Mouse (Mus musculus) intestine, embryonic 16.5 days (tissue): ENCODE data around the gene Gm3298. TPM values are rescaled to one million over a fixed set of nuclear protein-coding genes. Genes with fewer than 3 reads are reported as not detected.
"Not testable (repeated sequence)": the region's sequence is repeated elsewhere in the genome, so short reads cannot be mapped to it uniquely, and the experiment has no call there.

Experiments used
- ATAC-seq: fragments of 200-750 bp; cut with Nextera tagmentation; 2 replicates; pipeline ENCODE4 v1.8.0; 2017; ENCODE audit warnings: moderate TSS enrichment, moderate library complexity
- H3K27ac ChIP-seq: fragments of 300-500 bp; sonication (generic); 2 replicates; pipeline ENCODE4 v1.5.1; 2014; ENCODE audit warnings: mild to moderate bottlenecking, low read length
- H3K27me3 ChIP-seq: fragments of 300-500 bp; sonication (generic); replicated peaks from 2 replicates; pipeline ENCODE4 v1.6.1; 2014; ENCODE audit warnings: low read length, control low read depth, mixed read lengths; ENCODE audit not compliant: control insufficient read depth, insufficient read depth
- H3K36me3 ChIP-seq: fragments of 300-500 bp; sonication (generic); 2 replicates; pipeline ENCODE4 v1.6.1; 2014; ENCODE audit warnings: low read length, control low read depth; ENCODE audit not compliant: control insufficient read depth, insufficient read depth
- H3K4me1 ChIP-seq: fragments of 300-500 bp; sonication (generic); 2 replicates; pipeline ENCODE4 v1.6.1; 2014; ENCODE audit warnings: low read length, control low read depth, mixed read lengths; ENCODE audit not compliant: control insufficient read depth, insufficient read depth
- H3K4me2 ChIP-seq: fragments of 300-500 bp; sonication (generic); 2 replicates; pipeline ENCODE4 v1.6.1; 2014; ENCODE audit warnings: low read depth, low read length, control low read depth
- H3K4me3 ChIP-seq: fragments of 300-500 bp; sonication (generic); 2 replicates; pipeline ENCODE4 v1.5.1; 2014; ENCODE audit warnings: mild to moderate bottlenecking, low read length
- H3K9ac ChIP-seq: fragments of 300-500 bp; sonication (generic); 2 replicates; pipeline ENCODE4 v1.6.1; 2014; ENCODE audit warnings: low read depth, low read length
- H3K9me3 ChIP-seq: fragments of 300-500 bp; sonication (generic); 2 replicates; pipeline ENCODE4 v1.6.1; 2016; ENCODE audit warnings: low read length, control low read depth; ENCODE audit not compliant: control insufficient read depth
- WGBS: fragments of 180-500 bp; shearing (Covaris S2); extraction: QIAGEN DNeasy Blood & Tissue Kit; methylation state at CpG from one replicate; pipeline ENCODE4 v1.1.7; 2014; 5-methylcytosine and 5-hydroxymethylcytosine counted together
- polyA plus RNA-seq: library from polyadenylated mRNA; unstranded; fragments of >200 nt; fragmentation: Nextera tagmentation; extraction: Ambion mirVana; gene quantifications from 2 replicates; pipeline ENCODE4 v1.2.1, GENCODE M21; 2015

Gm3298 gene
- polyA plus RNA-seq: not detected in 2 replicates

- H3K27me3 ChIP-seq, H3K27ac ChIP-seq, H3K36me3 ChIP-seq, ATAC-seq, H3K4me1 ChIP-seq, H3K9me3 ChIP-seq, H3K9ac ChIP-seq, H3K4me2 ChIP-seq, H3K4me3 ChIP-seq: not testable (repeated sequence)
- no CpG with 5 or more reads among the region's 2 CpGs for WGBS
These were observed at the start of gene Gm3298 for GRCm38 (mm10) chr14:5015591-5015990. Gm3298 (plus strand) TSS chr14:5015891.

DNA sequence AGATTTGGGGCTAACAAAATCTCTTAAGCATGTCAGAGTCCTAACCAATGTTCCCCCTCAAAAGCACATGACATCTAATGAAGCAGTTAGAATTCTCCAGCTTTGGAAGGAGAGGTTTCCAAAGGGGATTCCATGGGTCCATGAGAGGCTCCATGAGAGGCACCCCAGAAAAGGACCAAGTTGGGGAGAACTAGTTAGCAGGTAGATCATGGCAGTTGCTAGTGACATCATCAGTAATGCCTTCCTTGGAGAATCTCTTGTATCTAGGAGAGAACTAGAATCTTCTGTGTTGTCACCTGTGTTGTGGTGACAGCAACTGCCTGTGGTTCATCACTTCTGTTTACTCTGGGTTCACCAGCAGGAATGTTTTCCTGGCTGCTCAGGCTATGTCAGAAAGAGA, 32.1 kb upstream of the Gm3298 start, which contains the start of gene Gm8297:
TSS of gene Gm8297 (plus strand) at position 301 of the 400 bp plus-strand sequence.
- H3K9ac ChIP-seq, H3K27ac ChIP-seq, H3K4me3 ChIP-seq, H3K4me2 ChIP-seq, ATAC-seq, H3K9me3 ChIP-seq, H3K4me1 ChIP-seq, H3K27me3 ChIP-seq, H3K36me3 ChIP-seq: not testable (repeated sequence)

GRCm38 (mm10) chr14:5050329-5050728, 34.6 kb downstream of the Gm3298 start, which contains the start of gene 4930555G01Rik:
4930555G01Rik (plus strand) TSS chr14:5050629.
- not testable (repeated sequence) for H3K36me3 ChIP-seq, H3K9ac ChIP-seq, ATAC-seq, H3K27me3 ChIP-seq, H3K4me2 ChIP-seq, H3K27ac ChIP-seq, H3K9me3 ChIP-seq, H3K4me3 ChIP-seq, H3K4me1 ChIP-seq
- no CpG with 5 or more reads among the region's 3 CpGs for WGBS

Other genes starting within 250 kb of the Gm3298 start
- not detected in 2 replicates for gene Gm9602, start 239.6 kb upstream of the Gm3298 start, polyA plus RNA-seq
- not detected in 2 replicates for gene Gm3269, start 177.8 kb upstream of the Gm3298 start, polyA plus RNA-seq
- gene Gm3264, start 160.3 kb upstream of the Gm3298 start, polyA plus RNA-seq: 0.31 TPM in 1 of 2 replicates, not detected in the other
- gene Gm3278, start 123.5 kb upstream of the Gm3298 start, polyA plus RNA-seq: 0.11 TPM in 1 of 2 replicates, not detected in the other
- not detected in 2 replicates for gene Gm8297, start 32.0 kb upstream of the Gm3298 start, polyA plus RNA-seq
- gene 4930555G01Rik, start 34.7 kb downstream of the Gm3298 start, polyA plus RNA-seq: not detected in 2 replicates
- gene Gm8281, start 55.1 kb downstream of the Gm3298 start, polyA plus RNA-seq: 0.38 and 0.44 TPM in 2 replicates
- not detected in 2 replicates for gene Gm8279, start 115.6 kb downstream of the Gm3298 start, polyA plus RNA-seq
- not detected in 2 replicates for gene Gm3317, start 148.6 kb downstream of the Gm3298 start, polyA plus RNA-seq
- not detected in 2 replicates for gene Gm8271, start 169.9 kb downstream of the Gm3298 start, polyA plus RNA-seq
- gene Gm3526, start 244.7 kb downstream of the Gm3298 start, polyA plus RNA-seq: not detected in 2 replicates